Mouse (Mus musculus) duodenum, adult 2 months (tissue): ENCODE measurements around the gene Ube3a. TPM values are rescaled to one million over a fixed set of nuclear protein-coding genes. Genes with fewer than 3 reads are reported as not detected.

ENCODE experiments used
- polyA plus RNA-seq: library from polyadenylated mRNA; depleted of rRNA; stranded (reverse); fragments of >200 nt; gene quantifications from 2 replicates; pipeline ENCODE4 v1.2.3, GENCODE M21; 2012; ENCODE audit warnings: low replicate concordance; rRNA removed

The Ube3a gene
- 79.7 and 158 TPM in 2 replicates for polyA plus RNA-seq

DNA sequence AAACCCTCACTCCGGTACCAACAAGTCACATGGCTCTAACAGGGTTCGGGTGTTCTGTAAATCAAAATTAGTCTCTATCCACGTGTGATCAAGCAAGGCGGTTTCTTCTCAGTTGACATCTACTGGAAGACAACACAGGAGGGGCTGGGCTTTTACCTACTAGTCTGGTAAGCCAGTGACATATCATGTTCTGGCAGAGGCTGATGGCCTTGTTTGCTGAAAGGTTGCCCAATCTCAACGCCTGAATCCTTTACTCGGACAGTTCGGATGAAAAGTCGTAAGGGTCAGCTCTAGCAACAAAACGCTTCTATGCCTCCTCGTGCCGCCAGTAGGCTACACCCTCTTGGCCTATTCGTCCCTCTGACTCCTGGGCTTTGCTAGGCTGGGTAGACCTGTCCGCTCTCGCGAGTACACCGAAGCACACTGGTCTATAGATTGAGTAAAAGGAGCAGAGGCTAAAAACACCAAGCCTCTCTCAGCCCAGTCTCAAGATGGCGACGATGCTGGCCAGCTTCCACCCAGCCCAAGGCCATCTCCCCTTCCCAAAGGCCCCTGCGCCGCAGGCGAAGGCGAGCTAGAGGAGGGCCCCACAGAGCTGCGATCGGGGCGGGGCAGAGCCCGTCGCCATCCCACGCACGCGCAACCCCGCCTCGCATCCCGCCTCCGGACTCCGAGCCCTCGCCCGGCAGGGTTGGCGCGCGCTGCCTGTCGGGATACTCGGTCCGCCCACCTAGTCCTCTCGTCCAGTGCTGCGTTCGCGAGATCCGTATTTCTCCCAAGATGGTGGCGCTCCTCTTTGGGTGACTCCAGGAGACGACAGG lies at the start of gene Ube3a:
Gene Ube3a, plus strand, starts transcription at position 706 of the 821 bp plus-strand sequence.

